Mouse (Mus musculus): ENCODE measurements at regions not wholly inside any gene's neighbourhood (a gene's known extent, or its start where the extent isn't known, plus 50 kb on each side); places are given as distances from the start of the nearest gene placed in this dataset.

DNA sequence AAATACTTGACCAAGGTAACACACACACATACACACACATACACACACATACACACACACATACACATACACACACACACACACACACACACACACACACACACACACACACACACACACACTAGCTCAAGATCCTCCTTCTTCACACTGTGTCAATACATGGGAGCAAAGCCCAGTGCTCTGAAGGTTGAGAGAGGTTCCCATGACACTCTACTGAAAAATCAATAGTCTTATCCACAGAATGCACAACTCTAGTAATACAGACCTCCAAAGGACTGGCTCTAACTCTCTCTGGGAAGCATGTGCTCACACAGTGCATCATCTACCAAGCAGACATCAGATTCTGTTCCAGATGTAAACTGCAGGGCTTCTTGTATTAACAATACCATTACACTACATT is 151.7 kb downstream of the 1190002N15Rik start:
- ATAC-seq (ENCODE audit: insufficient number of reproducible peaks, low FRiP score, low TSS enrichment), result no peak

DNA sequence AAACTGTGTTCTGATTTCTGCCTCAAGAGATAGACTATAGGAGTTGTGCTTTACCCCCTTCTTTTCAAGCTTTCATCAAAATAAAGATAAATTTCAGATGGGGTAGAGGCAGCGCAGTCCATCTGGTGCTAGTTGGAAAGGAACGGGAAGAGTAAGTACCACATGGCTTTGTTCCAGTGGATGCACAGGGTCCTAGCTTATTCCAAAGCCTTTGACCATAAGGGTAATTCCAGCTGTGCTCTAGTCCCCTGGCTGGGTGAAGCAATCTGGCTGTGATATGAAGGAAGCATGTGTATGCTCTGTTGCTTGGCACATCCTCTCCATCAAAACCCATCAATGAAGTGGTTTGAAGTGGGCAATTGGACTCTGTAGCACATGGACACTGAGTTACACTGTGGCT is 155.6 kb downstream of the 1190002N15Rik start:
- no peak for ATAC-seq (ENCODE audit: insufficient number of reproducible peaks, low FRiP score, low TSS enrichment)

DNA sequence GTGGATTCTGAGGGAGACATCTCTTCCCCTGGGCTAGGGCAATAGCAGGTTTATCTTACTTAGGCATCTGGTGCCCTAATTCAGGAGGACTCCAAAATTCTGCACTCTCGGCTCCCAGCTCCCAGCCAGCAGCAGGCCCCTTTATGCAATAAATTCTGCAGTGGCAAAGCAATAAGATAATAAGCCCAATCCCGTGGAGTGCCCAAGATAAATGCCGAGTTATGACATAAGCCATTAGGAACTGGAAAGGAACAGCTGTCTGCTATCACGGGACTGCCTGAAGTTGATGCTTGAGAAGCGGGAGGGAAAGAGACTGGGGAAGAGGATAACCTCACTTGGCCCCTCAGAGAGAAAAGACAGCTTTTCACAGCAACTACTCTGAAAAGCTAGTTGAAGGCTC is 159.0 kb downstream of the 1190002N15Rik start:
- no peak for ATAC-seq (ENCODE audit: insufficient number of reproducible peaks, low FRiP score, low TSS enrichment)

DNA sequence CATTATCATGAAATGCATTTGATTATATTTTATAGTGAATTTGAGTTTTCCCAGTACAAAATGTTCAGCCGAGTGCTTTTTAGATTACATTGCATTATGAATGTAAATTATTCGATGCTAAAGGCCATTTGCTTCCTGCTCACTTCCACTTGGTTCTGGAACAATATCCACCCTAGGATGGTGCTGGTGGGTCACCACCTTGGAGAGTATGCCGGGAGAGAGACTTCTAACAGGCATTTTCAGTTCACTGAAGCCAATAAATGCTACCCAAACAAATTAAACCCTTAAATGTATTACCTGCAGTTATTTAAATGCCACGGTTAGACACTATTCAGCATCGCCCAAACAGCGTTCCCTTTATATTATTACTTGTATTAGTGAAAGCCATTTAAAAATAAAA is 159.6 kb downstream of the 1190002N15Rik start:
- no peak for ATAC-seq (ENCODE audit: insufficient number of reproducible peaks, low FRiP score, low TSS enrichment)

DNA sequence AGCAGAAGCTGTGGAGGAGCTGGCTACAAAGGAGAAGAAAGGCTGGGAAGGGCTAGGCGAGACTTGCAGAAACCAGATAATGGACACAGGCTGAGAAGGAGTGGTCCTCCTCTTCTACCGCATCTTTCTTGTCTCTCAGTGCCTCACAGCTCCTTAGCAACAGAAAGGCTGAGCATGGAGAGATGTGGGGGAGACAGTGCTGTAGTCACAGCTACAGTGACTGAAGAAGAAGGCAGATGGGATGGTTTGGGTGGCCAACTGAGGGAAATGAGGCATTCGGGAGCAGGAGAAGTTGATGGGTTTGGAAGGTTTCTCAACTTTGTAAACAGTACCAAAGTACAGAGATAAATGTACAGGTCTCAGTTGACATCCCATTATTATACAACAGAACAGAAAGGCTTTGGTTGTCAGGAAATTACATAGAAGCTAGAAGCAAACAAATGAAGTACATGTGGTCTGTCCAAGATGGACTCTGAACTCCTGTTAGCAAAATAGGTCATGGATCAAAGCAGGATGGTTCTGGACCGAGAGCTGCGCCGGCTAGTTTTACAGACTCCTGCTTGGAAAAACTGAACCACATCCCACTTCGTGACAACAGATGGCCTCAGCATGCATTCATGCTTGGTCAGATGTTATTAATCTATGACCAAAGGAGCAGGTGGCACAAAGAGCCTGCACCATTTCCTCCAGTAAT is 160.4 kb downstream of the 1190002N15Rik start:
- ATAC-seq (ENCODE audit: insufficient number of reproducible peaks, low FRiP score, low TSS enrichment), result peak; percentile 94

DNA sequence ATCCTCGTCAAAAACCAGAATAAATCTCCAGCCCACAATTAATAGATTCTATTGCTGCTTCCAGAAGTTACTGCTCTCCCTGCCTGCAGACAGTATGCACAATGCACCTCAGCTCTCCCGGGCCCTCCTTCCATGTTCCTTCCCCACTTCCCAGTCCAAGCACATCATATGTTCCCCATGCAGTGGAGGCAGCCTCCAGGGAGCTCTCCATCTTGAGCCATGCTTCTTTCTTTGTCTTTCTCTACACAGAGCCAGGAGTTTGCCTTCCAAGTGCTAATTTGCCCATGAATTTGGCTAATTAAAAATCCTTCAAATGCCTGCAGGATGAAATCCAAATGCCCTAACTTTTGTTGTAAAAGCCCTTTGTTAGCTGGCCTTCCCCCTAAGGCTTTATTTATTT is 166.9 kb downstream of the 1190002N15Rik start:
- no peak for ATAC-seq (ENCODE audit: insufficient number of reproducible peaks, low FRiP score, low TSS enrichment)

DNA sequence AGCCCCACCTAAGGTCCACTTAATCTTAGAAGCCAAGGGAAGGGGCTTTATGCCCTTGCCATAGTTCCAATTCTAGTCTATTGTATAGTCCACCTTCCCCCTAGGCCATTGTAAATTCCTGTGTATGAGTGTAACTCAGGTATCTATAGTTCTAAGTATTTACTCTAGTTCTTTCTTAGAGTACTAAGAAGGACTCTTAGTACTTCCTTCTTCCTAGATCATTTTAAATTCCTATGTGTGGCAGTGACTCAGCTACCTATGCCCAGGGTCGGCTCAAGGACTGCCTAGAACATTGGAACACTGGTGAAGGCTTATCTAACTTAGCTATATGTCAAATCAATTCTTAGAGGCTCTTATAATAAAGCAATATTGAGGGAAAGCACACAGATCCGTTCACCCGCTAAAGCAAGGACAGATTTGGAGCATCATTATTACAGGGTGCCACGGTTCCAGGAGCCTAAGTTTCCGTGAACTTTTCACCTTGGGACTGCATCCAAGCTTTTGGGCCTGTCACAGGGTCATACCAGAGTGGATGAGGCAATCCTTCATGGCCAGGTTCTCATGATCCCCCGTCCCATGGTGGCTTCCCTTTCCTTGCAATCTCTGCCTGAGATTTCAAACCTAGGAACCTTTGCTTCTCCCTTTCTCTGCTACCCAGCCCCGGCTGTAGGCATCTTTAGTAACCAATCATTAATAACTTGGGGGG is 169.5 kb downstream of the 1190002N15Rik start:
- ATAC-seq (ENCODE audit: insufficient number of reproducible peaks, low FRiP score, low TSS enrichment), result no peak

DNA sequence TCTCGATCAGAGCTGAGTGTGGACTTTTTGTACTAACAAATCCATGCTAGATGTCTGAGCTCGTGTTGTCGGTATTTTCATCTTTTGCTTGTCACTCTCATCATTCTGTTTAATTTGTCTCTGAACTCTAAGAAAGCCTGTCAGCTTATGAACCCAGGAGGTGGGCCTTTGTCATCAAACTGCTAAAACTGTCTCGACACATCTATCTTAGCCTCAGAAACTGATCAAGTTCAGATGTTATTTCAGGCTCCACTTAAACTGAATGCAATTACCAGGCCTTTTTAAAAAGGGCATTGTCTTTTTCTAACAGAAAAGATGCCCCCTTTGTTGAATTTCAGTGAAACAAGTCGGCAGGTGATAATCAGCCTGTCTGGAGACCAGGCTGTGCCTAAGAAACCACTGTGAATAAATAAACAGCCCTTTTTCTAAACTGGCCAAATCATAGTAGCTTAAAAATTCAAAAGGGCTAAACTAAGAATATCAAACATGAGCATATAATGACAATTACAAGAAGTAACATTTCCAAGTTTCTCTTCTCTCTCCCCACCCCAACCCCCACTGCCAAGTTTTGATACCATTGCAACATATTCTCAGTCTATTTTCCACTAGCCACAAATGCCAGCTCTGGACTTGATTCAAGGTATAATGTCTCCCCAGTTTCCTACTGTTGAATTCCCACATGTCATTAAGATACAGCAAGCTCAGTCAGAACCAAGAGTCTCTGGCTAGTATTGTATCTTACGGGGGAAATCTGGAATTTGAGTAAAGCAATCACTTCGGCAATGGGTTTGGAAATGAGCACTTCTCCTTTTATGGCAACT is 175.8 kb downstream of the 1190002N15Rik start:
- ATAC-seq (ENCODE audit: insufficient number of reproducible peaks, low FRiP score, low TSS enrichment), result no peak

DNA sequence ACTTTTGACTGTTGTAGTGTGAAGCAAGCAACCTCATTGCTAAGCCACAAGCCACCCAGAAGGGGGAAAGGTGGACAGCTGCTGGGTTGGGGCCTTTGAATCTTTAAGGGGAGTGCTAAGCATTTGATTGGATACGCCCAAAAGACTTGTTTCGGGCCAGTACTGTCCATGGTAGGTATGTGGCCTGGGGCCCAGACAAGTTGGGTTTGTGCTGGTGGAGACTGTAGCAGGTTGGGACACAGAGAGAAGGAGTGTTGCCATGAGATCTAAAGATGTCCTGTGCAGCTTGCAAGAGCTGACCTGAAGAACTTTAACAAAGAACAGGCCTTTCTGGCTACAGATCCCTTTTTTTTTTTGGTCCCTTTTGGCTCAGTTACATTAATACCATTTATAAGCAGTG is 176.9 kb downstream of the 1190002N15Rik start:
- ATAC-seq (ENCODE audit: insufficient number of reproducible peaks, low FRiP score, low TSS enrichment), result no peak

DNA sequence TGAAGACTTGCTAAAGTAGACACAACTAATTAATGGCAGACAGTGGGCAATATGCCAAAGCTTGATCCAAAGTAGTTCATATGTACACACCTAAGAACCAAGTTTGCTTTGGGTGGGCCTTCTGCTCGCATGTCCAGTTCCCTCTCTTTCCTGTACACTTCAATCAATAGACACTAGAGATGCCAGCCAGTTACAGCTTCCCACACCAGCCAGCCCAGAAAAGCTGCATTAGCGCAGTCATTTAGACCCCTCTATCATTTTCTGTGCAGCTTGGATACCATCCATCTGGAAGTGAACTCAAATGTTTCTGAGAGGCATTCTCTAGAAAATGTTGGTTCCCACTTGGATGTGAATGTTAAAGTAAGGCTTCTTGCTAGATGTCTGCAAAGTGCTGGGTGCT is 179.7 kb downstream of the 1190002N15Rik start:
- ATAC-seq (ENCODE audit: insufficient number of reproducible peaks, low FRiP score, low TSS enrichment), result no peak

DNA sequence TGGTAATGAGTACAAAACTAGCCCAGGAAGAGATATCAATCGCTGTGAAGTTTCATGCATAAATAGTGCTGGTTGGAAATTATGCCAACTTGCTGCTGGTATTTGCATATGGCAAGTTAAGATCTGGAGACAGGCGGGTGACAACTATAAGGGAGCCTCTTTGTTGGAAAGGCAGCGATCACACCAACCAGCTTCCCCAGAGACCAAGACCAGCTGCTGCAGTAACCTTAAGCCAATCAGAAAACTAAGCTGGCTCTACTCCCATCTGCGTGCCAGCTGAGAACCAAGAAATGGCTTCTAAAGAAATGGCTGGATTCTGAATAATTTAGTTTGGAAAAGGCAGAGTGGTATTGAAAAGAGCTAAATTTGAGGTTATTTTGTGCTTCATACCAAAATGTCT is 195.9 kb downstream of the 1190002N15Rik start:
- ATAC-seq (ENCODE audit: insufficient number of reproducible peaks, low FRiP score, low TSS enrichment), result no peak

DNA sequence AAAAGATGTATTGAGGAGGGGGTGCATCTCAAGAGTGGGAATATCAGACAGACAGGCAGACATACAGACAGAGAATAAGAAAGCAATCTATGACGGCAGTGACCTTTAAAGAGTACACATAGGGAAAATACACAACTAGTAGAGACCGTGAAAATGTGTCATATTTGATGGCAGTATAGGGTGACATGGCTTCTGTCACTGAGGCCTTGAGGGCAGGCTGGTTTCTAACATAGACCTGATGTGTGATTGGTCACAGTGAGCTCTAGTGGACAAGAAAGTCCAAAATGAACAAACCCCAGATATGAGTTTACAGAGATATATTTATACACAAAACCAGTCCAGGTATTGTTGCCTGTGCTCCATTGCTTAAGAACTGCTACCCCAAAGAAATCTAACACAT is 196.3 kb downstream of the 1190002N15Rik start:
- ATAC-seq (ENCODE audit: insufficient number of reproducible peaks, low FRiP score, low TSS enrichment), result no peak

DNA sequence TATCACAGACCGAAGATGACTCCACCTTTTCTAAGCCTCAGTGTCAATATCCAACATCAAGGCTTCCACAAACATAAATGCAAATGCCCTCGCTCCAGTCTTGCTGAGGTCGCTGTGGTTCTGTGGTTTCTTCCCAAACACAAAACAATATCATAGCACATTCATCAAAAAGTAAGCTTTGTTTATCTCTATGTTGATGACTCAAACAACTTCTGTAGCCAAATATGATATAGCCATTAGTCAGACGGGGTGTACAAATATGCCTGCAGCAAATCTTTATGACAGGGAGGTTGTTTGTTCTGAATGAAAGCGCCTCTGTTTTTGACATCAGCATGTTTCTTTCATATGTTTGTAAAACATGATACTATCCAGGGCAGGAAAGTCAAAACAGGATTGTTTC is 204.4 kb downstream of the 1190002N15Rik start:
- ATAC-seq (ENCODE audit: insufficient number of reproducible peaks, low FRiP score, low TSS enrichment), result no peak

DNA sequence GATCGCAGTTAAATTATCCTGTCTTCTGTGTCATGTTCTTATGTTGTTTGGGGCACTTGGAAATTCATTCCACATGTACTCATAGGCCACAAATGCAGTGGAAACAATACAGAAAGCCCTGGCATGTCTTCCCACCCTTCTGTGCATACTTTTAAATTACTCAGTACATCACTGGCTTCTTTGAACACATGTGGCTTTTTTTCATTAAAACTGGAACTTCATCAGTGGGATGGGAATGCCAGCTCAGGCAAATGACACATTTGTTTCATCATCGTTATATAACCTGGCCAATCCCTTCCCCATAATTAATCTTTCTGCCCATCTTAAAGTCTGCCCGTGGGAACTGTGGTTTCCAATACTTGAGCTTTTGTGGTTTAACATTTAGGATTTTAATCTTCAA is 214.9 kb downstream of the 1190002N15Rik start:
- ATAC-seq (ENCODE audit: insufficient number of reproducible peaks, low FRiP score, low TSS enrichment), result no peak

DNA sequence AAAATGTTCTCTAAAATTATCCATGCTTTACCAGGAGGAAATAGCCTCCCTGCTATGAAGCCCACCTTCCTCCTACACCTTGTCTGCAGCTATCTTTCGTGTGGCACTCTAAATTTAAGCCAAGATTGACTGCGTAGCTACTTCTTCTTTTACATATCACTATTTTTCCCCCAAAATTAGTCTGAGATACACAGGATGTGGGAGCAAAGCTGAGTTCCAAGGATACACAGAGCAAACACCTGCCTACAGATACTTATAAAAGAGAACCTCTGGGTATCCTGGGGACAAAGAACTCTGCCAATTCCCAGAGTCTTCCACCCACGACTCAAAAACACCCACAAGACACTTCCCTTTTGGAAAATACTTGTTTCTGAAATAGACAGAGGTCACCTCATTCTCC is 235.3 kb downstream of the 1190002N15Rik start:
- no peak for ATAC-seq (ENCODE audit: insufficient number of reproducible peaks, low FRiP score, low TSS enrichment)

DNA sequence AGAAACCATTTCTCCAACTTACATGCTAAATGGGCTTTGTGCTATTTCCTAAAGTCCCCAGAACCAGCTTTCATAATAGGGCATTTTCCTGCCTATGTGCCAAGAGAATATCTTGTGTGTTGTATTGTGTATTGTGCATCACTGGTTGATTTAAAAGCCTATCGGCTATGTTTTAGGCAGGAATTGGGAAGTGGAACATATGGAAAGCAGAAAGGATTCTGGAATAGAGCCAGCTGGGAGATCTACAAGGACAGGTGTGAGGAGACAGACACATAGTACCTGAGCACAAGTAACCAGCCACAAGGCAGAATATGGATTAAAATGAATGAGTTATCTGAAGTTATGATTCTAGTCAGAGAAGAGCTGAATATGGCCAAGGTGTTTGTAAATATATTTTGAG is 236.0 kb downstream of the 1190002N15Rik start:
- ATAC-seq (ENCODE audit: insufficient number of reproducible peaks, low FRiP score, low TSS enrichment), result peak; percentile 79

DNA sequence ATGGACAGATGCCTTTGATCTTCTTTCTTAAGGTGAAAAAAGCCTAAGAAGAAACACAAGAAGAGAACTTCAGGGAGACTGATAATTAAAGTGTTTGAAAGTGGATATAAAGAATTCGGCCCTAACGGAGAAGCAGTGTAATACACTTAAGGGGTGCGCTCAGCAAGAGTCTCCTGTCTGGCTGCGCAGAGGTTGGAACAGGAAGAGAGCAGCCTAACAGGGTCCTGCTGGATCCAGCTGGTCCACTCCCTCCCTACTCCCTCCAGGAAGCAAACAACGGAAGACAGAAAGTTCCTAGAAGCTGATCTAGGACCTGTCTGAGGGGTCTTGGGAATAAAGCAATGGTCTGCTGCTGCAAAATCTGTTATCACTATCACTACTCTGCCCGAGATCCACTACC is 242.4 kb downstream of the 1190002N15Rik start:
- ATAC-seq (ENCODE audit: insufficient number of reproducible peaks, low FRiP score, low TSS enrichment), result no peak

DNA sequence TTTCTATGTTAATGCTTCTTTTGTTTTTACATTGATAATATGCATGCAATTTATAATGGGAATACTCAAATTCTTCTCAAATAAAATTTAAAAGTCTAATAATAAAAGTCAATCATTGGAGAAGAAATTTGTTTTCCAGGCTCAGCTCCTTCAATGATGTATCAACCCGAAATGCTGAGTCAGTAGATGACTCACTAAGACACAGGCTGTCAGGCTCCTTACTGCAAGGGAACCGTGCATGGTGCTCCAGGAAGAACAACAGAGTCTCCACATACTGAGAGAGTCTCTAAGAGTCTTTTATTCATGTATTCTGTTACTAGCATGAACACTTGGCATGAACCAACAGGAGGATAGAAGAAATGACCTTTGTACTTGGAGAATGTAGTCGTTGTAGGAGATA is 245.7 kb downstream of the 1190002N15Rik start:
- ATAC-seq (ENCODE audit: insufficient number of reproducible peaks, low FRiP score, low TSS enrichment), result no peak

DNA sequence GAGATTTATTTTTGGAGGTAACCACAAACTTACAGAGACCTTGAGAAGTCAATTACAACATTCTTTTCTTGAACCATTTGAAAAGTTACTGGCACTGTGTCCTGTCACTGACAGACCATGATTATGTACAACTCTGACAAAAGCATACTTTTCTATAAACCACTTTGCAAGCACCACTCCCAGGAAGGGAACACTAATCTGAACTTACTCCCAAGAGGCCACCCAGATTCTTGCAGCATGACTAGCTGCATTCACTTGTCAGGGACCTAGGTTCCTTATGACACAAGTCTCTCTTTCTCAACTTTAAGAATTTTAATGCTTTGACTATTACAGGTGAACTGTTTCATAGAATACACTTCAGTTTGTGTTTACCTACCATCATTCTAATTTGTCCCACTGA is 248.3 kb downstream of the 1190002N15Rik start:
- ATAC-seq (ENCODE audit: insufficient number of reproducible peaks, low FRiP score, low TSS enrichment), result no peak

DNA sequence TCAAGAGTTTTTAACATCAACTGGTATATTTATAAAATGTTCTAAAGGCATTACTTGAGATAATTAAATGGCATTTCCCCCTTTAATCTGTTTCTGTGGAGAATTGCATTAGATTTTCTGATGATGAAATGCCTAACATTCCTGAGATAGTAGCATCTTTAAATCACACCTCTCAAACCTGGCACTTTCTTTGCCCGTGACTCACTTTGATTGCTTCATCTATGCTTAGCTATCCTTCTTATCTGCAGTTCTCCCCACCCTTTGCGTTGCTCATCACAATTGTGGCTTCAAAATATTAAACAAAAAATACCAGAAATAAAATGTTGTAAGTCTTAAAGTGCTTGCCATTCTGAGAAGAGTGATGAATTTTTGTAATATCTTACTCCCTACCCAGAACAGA is 250.3 kb downstream of the 1190002N15Rik start:
- ATAC-seq (ENCODE audit: insufficient number of reproducible peaks, low FRiP score, low TSS enrichment), result no peak

Data from cerebellum, adult (tissue).